Mouse (Mus musculus): ENCODE measurements around the gene Senp2.

Gene Senp2

GRCm38 (mm10) chr16:22009099-22009584 is at the start of gene Senp2:
Gene Senp2, plus strand, starts transcription at chr16:22009484.
- peak; percentile 100 for DNase-seq

GRCm38 (mm10) chr16:21965576-21965975 is 43.7 kb upstream of the Senp2 start:
- DNase-seq = no peak

- no peak for DNase-seq
Observed at GRCm38 (mm10) chr16:21969874-21970273, 39.4 kb upstream of the Senp2 start.

- DNase-seq = no peak
Observed at GRCm38 (mm10) chr16:21970536-21970935, 38.7 kb upstream of the Senp2 start.

GRCm38 (mm10) chr16:21971446-21971845 is 37.8 kb upstream of the Senp2 start:
- DNase-seq = peak; percentile 25

- no peak for DNase-seq
Observed at GRCm38 (mm10) chr16:21976203-21976602, 33.1 kb upstream of the Senp2 start.

- DNase-seq = no peak
Observed at GRCm38 (mm10) chr16:21977347-21977746, 31.9 kb upstream of the Senp2 start.

GRCm38 (mm10) chr16:21983146-21983545 is 26.1 kb upstream of the Senp2 start:
- no peak for DNase-seq

- no peak for DNase-seq
Observed at GRCm38 (mm10) chr16:21983581-21983980, 25.7 kb upstream of the Senp2 start.

GRCm38 (mm10) chr16:21984091-21984490 is 25.2 kb upstream of the Senp2 start:
- DNase-seq = no peak

- no peak for DNase-seq
Observed at GRCm38 (mm10) chr16:21986191-21986590, 23.1 kb upstream of the Senp2 start.

GRCm38 (mm10) chr16:21987956-21988355 is 21.3 kb upstream of the Senp2 start:
- DNase-seq = no peak

- peak; percentile 41 for DNase-seq
Observed at GRCm38 (mm10) chr16:21990893-21991292, 18.4 kb upstream of the Senp2 start.

- DNase-seq = no peak
Observed at GRCm38 (mm10) chr16:21991774-21992173, 17.5 kb upstream of the Senp2 start.

- peak; percentile 63 for DNase-seq
Observed at GRCm38 (mm10) chr16:21995304-21995703, 14.0 kb upstream of the Senp2 start, which contains the start of gene Liph. Gene Liph, minus strand, starts transcription at chr16:21995663.

- DNase-seq = peak; percentile 47
Observed at GRCm38 (mm10) chr16:21996402-21996801, 12.9 kb upstream of the Senp2 start.

GRCm38 (mm10) chr16:21996881-21997641 is 12.2 kb upstream of the Senp2 start:
- DNase-seq = peak; percentile 82

- DNase-seq = peak; percentile 42
Observed at GRCm38 (mm10) chr16:21998061-21998460, 11.2 kb upstream of the Senp2 start.

- peak; percentile 56 for DNase-seq
Observed at GRCm38 (mm10) chr16:21999941-22000690, 9.2 kb upstream of the Senp2 start.

- no peak for DNase-seq
Observed at GRCm38 (mm10) chr16:22001172-22001571, 8.1 kb upstream of the Senp2 start.

GRCm38 (mm10) chr16:22001606-22002005 is 7.7 kb upstream of the Senp2 start:
- peak; percentile 23 for DNase-seq

- DNase-seq = no peak
Observed at GRCm38 (mm10) chr16:22009596-22009995, 312 bp downstream of the Senp2 start.

- no peak for DNase-seq
Observed at GRCm38 (mm10) chr16:22015569-22015968, 6.3 kb downstream of the Senp2 start.

GRCm38 (mm10) chr16:22022122-22022521 is 12.8 kb downstream of the Senp2 start:
- DNase-seq = peak; percentile 40
